Mouse (Mus musculus): Measurements from ENCODE around the gene Ssty1.
"Not testable (repeated sequence)": the region's sequence is repeated elsewhere in the genome, so short reads cannot be mapped to it uniquely, and the experiment has no call there.

Ssty1 gene

DNA sequence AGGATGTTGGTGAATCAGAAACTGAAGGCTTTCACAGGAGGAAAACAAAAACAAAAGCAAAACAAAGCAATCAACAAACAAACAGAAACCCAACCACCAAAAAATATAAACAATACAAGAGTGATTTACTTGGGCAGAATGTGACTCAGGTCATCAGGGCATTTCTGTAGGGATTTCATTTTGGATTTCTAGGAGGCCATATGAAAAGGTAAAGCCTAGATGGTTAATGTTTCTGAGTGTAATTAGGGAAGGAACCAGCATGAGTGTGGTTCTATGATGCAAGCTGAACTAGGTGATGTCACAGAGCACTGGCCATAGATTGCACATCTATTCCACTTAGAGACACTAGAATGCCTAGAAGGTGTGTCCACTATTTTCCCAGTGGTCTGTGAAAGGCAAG lies at the start of gene Ssty1:
Ssty1 (plus strand) TSS at position 301 of the 400 bp plus-strand sequence.
- DNase-seq (ENCODE audit: low spot score): not testable (repeated sequence)

DNA sequence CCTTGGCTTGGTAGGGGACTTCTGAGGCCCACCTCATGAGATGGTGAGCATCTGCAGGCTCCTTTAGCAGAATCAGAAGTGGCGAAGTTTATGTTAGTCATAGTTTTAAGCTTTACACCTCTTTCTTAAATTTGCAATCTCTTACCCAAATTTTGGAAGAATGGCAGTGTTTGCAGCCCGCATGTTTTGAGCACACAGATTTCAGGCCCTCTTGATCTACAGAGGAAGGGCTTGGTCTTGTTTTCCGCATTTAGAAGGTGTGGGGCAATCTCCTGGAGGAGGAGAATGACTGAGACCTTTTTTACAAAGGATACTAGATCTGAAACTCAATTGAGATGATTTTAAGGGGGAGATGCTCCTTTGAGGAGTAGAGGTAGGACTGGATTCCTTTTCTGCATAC lies 27.2 kb upstream of the Ssty1 start, which contains the start of gene Gm21764:
Gm21764 (minus strand) TSS at position 101 of the 400 bp plus-strand sequence.
- not testable (repeated sequence) for DNase-seq (ENCODE audit: low spot score)

Measured in layer of hippocampus, adult 11-12 months (tissue).